Mouse (Mus musculus) layer of hippocampus, postnatal 14 days (tissue): ENCODE results near the gene Prkab2. TPM values are rescaled to one million over a fixed set of nuclear protein-coding genes. Genes with fewer than 3 reads are reported as not detected.

ENCODE experiments used
- DNase-seq, 2 experiments: peaks; one replicate each; pipeline ENCODE4 v3.0.0; 2021 to 2022; ENCODE audit warnings: low spot score in 2 of 2, mixed read lengths in 1 of 2
- total RNA-seq, 2 experiments: library from RNA; stranded (reverse); gene quantifications; 2 replicates each; pipeline ENCODE4 v1.2.3; 2021

Prkab2 gene
- total RNA-seq, 2 experiments from 2014 or later, result 36.5 to 38.2 TPM

- DNase-seq, result no peak
Observed at GRCm38 (mm10) chr3:97649022-97649421, 9.0 kb upstream of the Prkab2 start.

GRCm38 (mm10) chr3:97649469-97649868 is 8.5 kb upstream of the Prkab2 start:
- no peak for DNase-seq

- DNase-seq, result no peak
Observed at GRCm38 (mm10) chr3:97651604-97652003, 6.4 kb upstream of the Prkab2 start.

- no peak for DNase-seq
Observed at GRCm38 (mm10) chr3:97653781-97654180, 4.2 kb upstream of the Prkab2 start.

GRCm38 (mm10) chr3:97654901-97655300 is 3.1 kb upstream of the Prkab2 start:
- no peak for DNase-seq

- no peak for DNase-seq
Observed at GRCm38 (mm10) chr3:97658426-97659193, 617 bp downstream of the Prkab2 start.

- no peak for DNase-seq
Observed at GRCm38 (mm10) chr3:97659746-97660145, 1.8 kb downstream of the Prkab2 start.

GRCm38 (mm10) chr3:97661206-97661605 is 3.2 kb downstream of the Prkab2 start:
- DNase-seq, result no peak

GRCm38 (mm10) chr3:97665525-97665924 is 7.5 kb downstream of the Prkab2 start:
- no peak for DNase-seq

- DNase-seq, result no peak
Observed at GRCm38 (mm10) chr3:97666154-97666553, 8.2 kb downstream of the Prkab2 start.

GRCm38 (mm10) chr3:97667093-97667675 is 9.2 kb downstream of the Prkab2 start:
- no peak for DNase-seq

- no peak for DNase-seq
Observed at GRCm38 (mm10) chr3:97674644-97675110, 16.7 kb downstream of the Prkab2 start, which contains the start of gene Gm17651. Gene Gm17651 (minus strand): TSS chr3:97674694.

- DNase-seq, result no peak
Observed at GRCm38 (mm10) chr3:97676126-97676525, 18.1 kb downstream of the Prkab2 start.

GRCm38 (mm10) chr3:97678416-97678815 is 20.4 kb downstream of the Prkab2 start:
- no peak for DNase-seq

- peak; percentile 70 to 76 for DNase-seq
Observed at GRCm38 (mm10) chr3:97680631-97681320, 22.8 kb downstream of the Prkab2 start.

- DNase-seq, result peak; percentile 68 to 75
Observed at GRCm38 (mm10) chr3:97681321-97682158, 23.5 kb downstream of the Prkab2 start.

- DNase-seq, result no peak
Observed at GRCm38 (mm10) chr3:97682159-97682502, 24.1 kb downstream of the Prkab2 start.

GRCm38 (mm10) chr3:97682576-97682975 is 24.6 kb downstream of the Prkab2 start:
- no peak for DNase-seq

GRCm38 (mm10) chr3:97683560-97684195 is 25.7 kb downstream of the Prkab2 start:
- DNase-seq, result no peak

- DNase-seq, result no peak
Observed at GRCm38 (mm10) chr3:97686372-97687117, 28.6 kb downstream of the Prkab2 start.
